Mouse (Mus musculus): ENCODE measurements at regions not wholly inside any gene's neighbourhood (a gene's known extent, or its start where the extent isn't known, plus 50 kb on each side); places are given as distances from the start of the nearest gene placed in this dataset.

GRCm38 (mm10) chr14:46625760-46626159 is 134.6 kb upstream of the Cdkn3 start:
- TF ChIP-seq ZKSCAN1 (IDR thresholded peaks at IDR 0.05; ENCODE audit: low read depth, low read length) = no peak
- no peak for TF ChIP-seq RAD21 (IDR thresholded peaks at IDR 0.05; ENCODE audit: low read depth, low read length)
- TF ChIP-seq SIN3A (IDR thresholded peaks at IDR 0.05; ENCODE audit: low read length) = no peak
- no peak for TF ChIP-seq CTCF (IDR thresholded peaks at IDR 0.05 in 2 of 3, conservative IDR thresholded peaks at IDR 0.05 in 1 of 3; ENCODE audit: control insufficient read depth in 1 of 3, insufficient read depth in 1 of 3, low read depth in 2 of 3, low read length in 3 of 3, poor library complexity in 1 of 3, severe bottlenecking in 1 of 3)
- TF ChIP-seq USF2 (IDR thresholded peaks at IDR 0.05; ENCODE audit: borderline replicate concordance in 1 of 2, insufficient read depth in 1 of 2, low read depth in 1 of 2, low read length in 2 of 2) = no peak
- no peak for TF ChIP-seq NRF1 (IDR thresholded peaks at IDR 0.05; ENCODE audit: insufficient read depth, low read depth, low read length, poor library complexity, severe bottlenecking)
- no peak for TF ChIP-seq POLR2A (IDR thresholded peaks at IDR 0.05; ENCODE audit: control insufficient read depth in 1 of 2, insufficient read depth in 1 of 2, low read depth in 1 of 2, low read length in 2 of 2, poor library complexity in 1 of 2)
- no peak for TF ChIP-seq POLR2AphosphoS2 (IDR thresholded peaks at IDR 0.05; ENCODE audit: low read length)
- TF ChIP-seq TAL1 (IDR thresholded peaks at IDR 0.05; ENCODE audit: low read length) = no peak
- TF ChIP-seq TBP (IDR thresholded peaks at IDR 0.05; ENCODE audit: low read depth, low read length) = no peak
- TF ChIP-seq ZC3H11A (IDR thresholded peaks at IDR 0.05; ENCODE audit: low read depth, low read length) = no peak
- TF ChIP-seq BHLHE40 (IDR thresholded peaks at IDR 0.05; ENCODE audit: borderline replicate concordance, low read depth, low read length) = no peak
